Mouse (Mus musculus): ENCODE measurements at regions not wholly inside any gene's neighbourhood (a gene's known extent, or its start where the extent isn't known, plus 50 kb on each side); places are given as distances from the start of the nearest gene placed in this dataset.

DNA sequence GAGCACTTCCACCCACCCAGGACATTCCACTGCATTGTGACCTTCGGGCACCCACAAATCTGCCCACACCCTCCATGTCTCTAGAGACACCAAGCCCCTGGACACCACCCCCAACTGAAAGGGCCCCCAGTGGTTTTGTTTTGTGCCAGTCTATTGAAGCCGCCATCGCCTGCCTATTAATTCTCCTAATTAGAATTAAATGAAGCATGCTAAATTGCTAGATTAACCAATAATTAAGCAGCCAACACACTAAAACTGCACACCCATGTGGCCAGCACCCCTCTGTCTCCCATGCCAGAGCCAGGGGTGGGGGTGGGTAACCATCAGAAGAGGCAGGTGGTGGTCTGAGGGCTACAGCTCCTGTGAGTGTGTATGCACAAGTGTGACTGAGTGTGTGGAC lies 86.8 kb downstream of the Fam53a start:
- no peak for TF ChIP-seq POLR2A (IDR thresholded peaks at IDR 0.05; ENCODE audit: low read depth, low read length)
- TF ChIP-seq CTCF (conservative IDR thresholded peaks at IDR 0.05; ENCODE audit: insufficient read depth, insufficient read length, low read depth, low read length): no peak

Data from kidney, adult 2 months (tissue).